Mouse (Mus musculus) ES-E14 (cell line): ENCODE data around the gene Slu7. TPM values are rescaled to one million over a fixed set of nuclear protein-coding genes. Genes with fewer than 3 reads are reported as not detected.

Experiments
- DNase-seq: peaks from one replicate; pipeline ENCODE4 v3.0.0-alpha.2; 2013; ENCODE audit warnings: low read depth, low spot score
- H3K27ac ChIP-seq: 2 replicates; pipeline ENCODE4 v1.5.1; 2012; ENCODE audit warnings: low read depth, mild to moderate bottlenecking, low read length, moderate library complexity, mixed read lengths; ENCODE audit not compliant: poor library complexity, insufficient read depth, severe bottlenecking
- H3K36me3 ChIP-seq: 2 replicates; pipeline ENCODE4 v1.6.1; 2012; ENCODE audit warnings: mild to moderate bottlenecking, low read length, moderate library complexity, mixed read lengths; ENCODE audit not compliant: control insufficient read depth, poor library complexity, insufficient read depth, severe bottlenecking
- H3K4me1 ChIP-seq, 2 experiments: fragments of 150-350 bp in 1 of 2; sonication (generic) in 1 of 2; 2 replicates each; pipeline ENCODE4 v1.6.1; 2012; ENCODE audit warnings: low read length in 2 of 2, mild to moderate bottlenecking in 1 of 2, mixed read lengths in 1 of 2; ENCODE audit not compliant: control insufficient read depth in 2 of 2, insufficient read depth in 2 of 2, poor library complexity in 1 of 2
- H3K4me3 ChIP-seq, 2 experiments: fragments of 150-350 bp in 1 of 2; sonication (generic) in 1 of 2; 2 replicates each; pipeline ENCODE4 v1.5.1; 2012; ENCODE audit warnings: low read length in 2 of 2, low read depth in 1 of 2, mild to moderate bottlenecking in 1 of 2, mixed read lengths in 1 of 2; ENCODE audit not compliant: insufficient read depth in 1 of 2, poor library complexity in 1 of 2, severe bottlenecking in 1 of 2
- H3K9ac ChIP-seq: 2 replicates; pipeline ENCODE4 v1.6.1; 2012; ENCODE audit warnings: low read depth, mild to moderate bottlenecking, low read length, mixed read lengths; ENCODE audit not compliant: poor library complexity, insufficient read depth, severe bottlenecking
- H3K9me3 ChIP-seq: fragments of 150-350 bp; sonication (generic); 2 replicates; pipeline ENCODE4 v1.6.1; 2012; ENCODE audit warnings: low read depth, mild to moderate bottlenecking, low read length; ENCODE audit not compliant: control insufficient read depth, insufficient read depth
- CHD2 ChIP-seq: IDR thresholded peaks from 2 replicates; pipeline ENCODE4 v1.6.1; 2014; ENCODE audit warnings: mild to moderate bottlenecking, low read depth, low read length, inconsistent platforms
- HCFC1 ChIP-seq: IDR thresholded peaks from 2 replicates; pipeline ENCODE4 v1.6.1; 2012; ENCODE audit warnings: low read length, inconsistent platforms, borderline replicate concordance; ENCODE audit not compliant: insufficient read depth
- MAFK ChIP-seq: IDR thresholded peaks from 2 replicates; pipeline ENCODE4 v1.6.1; 2014; ENCODE audit warnings: mild to moderate bottlenecking, low read depth, low read length, inconsistent platforms; ENCODE audit not compliant: insufficient read depth
- ZC3H11A ChIP-seq: IDR thresholded peaks from 2 replicates; pipeline ENCODE4 v1.6.1; 2012; ENCODE audit warnings: low read depth, mild to moderate bottlenecking, inconsistent platforms, low read length, borderline replicate concordance
- ZNF384 ChIP-seq: IDR thresholded peaks from 2 replicates; pipeline ENCODE4 v1.6.1; 2012; ENCODE audit warnings: low read depth, low read length, inconsistent platforms
- in situ Hi-C, 2 experiments: fragments of 600-800 bp; cut with MboI; formaldehyde crosslinking; loops; one replicate each; pipeline ENCODE4 v1.15.1; 2025; ENCODE audit warnings: low sequenced_read_pairs in 2 of 2, inconsistent platforms in 1 of 2; ENCODE audit not compliant: unreplicated experiment in 2 of 2
- total RNA-seq: library from RNA; depleted of rRNA; stranded (reverse); fragments of 300-350 nt; gene quantifications from 2 replicates; pipeline ENCODE4 v1.2.3, GENCODE M21; 2012; rRNA removed

Slu7 gene
- total RNA-seq, 1 experiment = 28.8 TPM

DNA sequence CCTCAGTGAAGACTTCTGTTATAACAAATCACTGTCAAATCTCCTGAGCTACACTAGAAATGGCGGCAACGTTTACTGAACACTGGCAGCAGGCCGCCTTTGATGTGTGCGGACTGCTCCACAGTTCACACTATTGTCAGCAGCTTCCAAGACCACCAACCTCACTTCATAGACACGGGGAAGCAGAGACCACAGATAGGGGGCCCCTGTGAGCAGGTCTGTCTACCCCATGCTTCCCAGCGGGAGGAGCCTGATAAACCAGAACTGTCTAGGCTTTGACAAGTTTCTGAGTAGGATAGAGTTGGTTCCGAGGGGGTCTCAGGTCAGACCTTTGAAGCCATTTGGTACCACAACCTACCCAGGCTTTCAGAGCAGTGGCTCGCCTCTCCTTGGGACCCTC, 61.5 kb downstream of the Slu7 start:
- H3K4me1 ChIP-seq = peaks cover 0 to 6% of the 10 kb centered on the region in 2 experiments; a peak in 1 of 4 replicates
- H3K9ac ChIP-seq = no peak overlapping the region
- no peaks in the 10 kb centered on the region for H3K9me3 ChIP-seq
- no peaks in the 10 kb centered on the region for H3K36me3 ChIP-seq
- in situ Hi-C loops = no loop called here
- H3K27ac ChIP-seq = no peak overlapping the region
- DNase-seq = no peak
- no peak overlapping the region for H3K4me3 ChIP-seq
- TF ChIP-seq CHD2 (no peak), HCFC1 (no peak), ZNF384 (no peak), ZC3H11A (no peak), MAFK (no peak)

DNA sequence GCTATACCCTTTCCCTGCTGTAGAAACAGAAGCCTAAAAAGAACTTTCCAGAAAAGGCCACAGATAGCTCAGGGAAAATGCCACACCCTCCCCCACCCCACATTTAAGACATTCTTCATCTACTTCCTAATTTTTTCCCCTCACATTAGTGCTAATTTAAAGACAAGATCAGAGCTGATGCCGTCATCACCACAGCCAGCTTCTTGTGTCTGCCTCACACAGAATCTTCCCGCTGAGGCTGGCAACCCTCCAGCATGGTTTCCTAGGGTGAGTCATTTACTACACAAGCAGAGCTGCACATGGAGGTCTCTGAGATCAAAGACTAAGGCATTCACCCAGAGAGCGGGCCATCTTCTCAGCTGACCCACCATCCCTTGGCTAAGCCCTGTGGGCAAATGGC, 62.0 kb downstream of the Slu7 start:
- no peak for TF ChIP-seq ZNF384
- no peak for TF ChIP-seq CHD2
- no peak for TF ChIP-seq ZC3H11A
- no peak for TF ChIP-seq HCFC1
- TF ChIP-seq MAFK = no peak
- Histone ChIP-seq H3K36me3 (no peaks in the 10 kb centered on the region), H3K4me3 (no peak overlapping the region), H3K4me1 (peaks cover 0 to 6% of the 10 kb centered on the region in 2 experiments; a peak in 1 of 4 replicates), H3K9me3 (no peaks in the 10 kb centered on the region), H3K27ac (no peak overlapping the region), H3K9ac (no peak overlapping the region)
- in situ Hi-C loops = no loop called here
- DNase-seq = no peak

Other genes with a start within 250 kb of the Slu7 start
- 69.3 and 90.5 TPM in 2 replicates for gene Pttg1, start 7.5 kb upstream of the Slu7 start, total RNA-seq
- not detected in 2 replicates for gene C1qtnf2, start 40.5 kb downstream of the Slu7 start, total RNA-seq
- 1.0 and 2.1 TPM in 2 replicates for gene Ccnjl, start 95.0 kb downstream of the Slu7 start, total RNA-seq
- gene 4933415A04Rik, start 153.3 kb downstream of the Slu7 start, total RNA-seq = 0.49 and 0.63 TPM in 2 replicates
- 0.63 TPM in 1 of 2 replicates, not detected in the other for gene Fabp6, start 167.8 kb downstream of the Slu7 start, total RNA-seq
- 30.2 and 36.3 TPM in 2 replicates for gene Pwwp2a, start 248.3 kb downstream of the Slu7 start, total RNA-seq